Mouse (Mus musculus): ENCODE measurements around the gene Nmur1. TPM values are rescaled to one million over a fixed set of nuclear protein-coding genes. Genes with fewer than 3 reads are reported as not detected.
A peak's percentile ranks its signal among the peaks of the same experiment; 100 is the strongest.
"Not testable (repeated sequence)": the region's sequence is repeated elsewhere in the genome, so short reads cannot be mapped to it uniquely, and the experiment has no call there.

The Nmur1 gene
- total and polyA plus RNA-seq, 2 experiments from 2014 or later, result 0.31 TPM; not detected in 1

DNA sequence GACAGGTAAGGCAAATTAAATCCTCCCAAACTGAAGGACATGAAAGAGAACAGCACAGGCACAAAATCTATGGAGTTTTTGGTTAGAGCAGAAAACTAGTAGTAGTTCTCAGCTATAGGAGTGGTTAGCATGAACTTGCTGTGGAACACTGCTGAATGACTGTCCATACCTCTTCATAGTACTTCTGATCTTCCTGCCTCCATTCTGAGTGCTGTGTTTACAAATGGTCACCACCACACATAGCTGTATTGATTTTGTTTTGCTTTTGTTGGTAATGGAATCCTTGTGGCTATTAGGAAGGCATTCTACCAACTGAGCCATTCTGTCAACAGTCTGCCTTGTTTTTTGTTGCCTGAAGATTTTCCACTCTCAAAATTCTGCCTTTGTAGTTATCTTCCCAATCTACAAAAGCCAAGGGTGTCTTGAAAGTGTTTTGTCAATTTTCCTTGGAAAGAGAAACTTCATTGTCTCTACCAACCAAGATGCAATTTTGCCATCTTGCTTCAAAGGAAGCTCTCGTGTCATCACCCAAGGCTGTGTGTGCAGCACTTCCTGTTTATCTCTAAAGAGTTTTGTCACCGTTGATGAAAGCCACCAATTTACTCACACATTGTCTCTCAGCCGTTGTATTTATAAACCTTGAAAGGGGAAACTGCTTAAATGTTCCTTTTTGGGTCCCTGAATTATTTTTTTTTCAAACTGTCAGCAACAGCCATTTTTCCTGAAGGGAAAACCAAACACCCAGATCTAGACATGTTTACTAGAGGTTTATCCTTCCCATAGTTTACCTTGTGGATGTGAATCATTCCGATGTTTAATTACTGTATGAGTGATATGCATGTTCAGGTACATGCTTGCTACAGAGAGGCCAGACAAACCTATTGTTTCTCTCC lies 81.8 kb downstream of the Nmur1 start:
- TF ChIP-seq EP300 (IDR thresholded peaks at IDR 0.05; ENCODE audit: low read depth), result no peak
- 45% methylated on average over 4 of the region's 4 CpGs for WGBS
- no peak overlapping the region; the same call in 1 of the 2 replicates for H3K27ac ChIP-seq (ENCODE audit: low read depth)

DNA sequence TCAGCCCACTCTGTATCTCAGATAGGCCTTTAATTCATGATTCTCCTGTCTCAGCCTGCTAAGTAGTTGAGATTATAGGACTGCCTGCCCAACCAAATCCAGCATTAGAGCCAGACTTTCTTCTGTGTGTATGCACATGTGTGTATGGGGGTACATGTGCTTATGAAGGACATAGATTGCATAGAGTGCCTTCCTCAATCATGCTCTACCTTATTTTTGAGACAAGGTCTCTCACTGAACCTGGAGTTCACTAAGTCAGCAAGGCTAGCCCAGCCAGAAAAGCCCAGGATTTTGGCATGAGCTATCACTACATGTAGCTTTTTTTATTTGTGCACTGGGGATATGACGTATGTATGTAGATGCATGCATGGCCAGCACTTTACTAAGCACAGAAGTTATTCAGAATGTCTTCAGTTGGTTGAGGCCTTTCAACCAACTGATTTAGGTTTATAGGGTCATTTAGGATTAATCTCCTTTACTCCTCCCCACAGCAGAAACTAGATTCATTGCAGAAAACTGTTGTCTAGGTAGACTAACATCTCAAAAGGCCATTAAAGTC lies 82.9 kb downstream of the Nmur1 start:
- 83% methylated on average over 1 of the region's 1 CpGs for WGBS
- ATAC-seq (ENCODE audit: insufficient read depth, low read depth), result no peak

More for the DNA sequence above, 81.8 kb downstream of the Nmur1 start:
- Histone ChIP-seq H3K4me3 (ENCODE audit: low read depth, low read length) (no peak overlapping the region), H3K4me2 (ENCODE audit: low read depth, low read length) (no peak overlapping the region), H3K36me3 (replicated peaks; ENCODE audit: control insufficient read depth, insufficient read depth, low read length) (peaks cover 19% of the 10 kb centered on the region), H3K4me1 (ENCODE audit: control insufficient read depth, insufficient read depth) (no peaks in the 10 kb centered on the region), H3K9me3 (replicated peaks; ENCODE audit: control insufficient read depth, low read length) (no peaks in the 10 kb centered on the region), H3K9ac (replicated peaks; ENCODE audit: low read depth, low read length) (no peak overlapping the region), H3K27me3 (ENCODE audit: control insufficient read depth, insufficient read depth, low read length) (no peaks in the 10 kb centered on the region)
- ATAC-seq (ENCODE audit: insufficient read depth, low read depth), result no peak
- DNase-seq (ENCODE audit: low spot score), result no peak

DNA sequence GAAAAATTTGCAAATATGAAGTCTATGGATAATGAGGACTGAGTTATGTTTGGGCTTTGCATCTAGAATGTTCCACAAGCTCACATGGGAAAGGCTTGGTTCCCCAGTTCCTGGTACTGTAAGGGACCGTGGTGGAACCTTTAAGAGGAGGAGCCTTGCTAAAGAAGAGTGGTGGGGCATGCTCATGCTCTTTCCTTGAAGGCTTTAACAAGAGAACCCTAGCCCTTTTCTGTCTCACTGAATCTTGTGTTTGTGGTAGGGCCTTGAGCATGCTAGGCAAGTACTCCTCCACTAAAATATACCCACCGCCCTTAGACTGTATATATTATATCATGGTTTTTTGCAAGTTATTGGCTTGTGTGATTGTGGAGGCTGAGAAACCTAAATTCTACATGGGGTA lies 83.7 kb downstream of the Nmur1 start:
- Histone ChIP-seq H3K27me3 (ENCODE audit: control insufficient read depth, insufficient read depth, low read length) (no peaks in the 10 kb centered on the region), H3K36me3 (replicated peaks; ENCODE audit: control insufficient read depth, insufficient read depth, low read length) (peaks cover under 1% of the 10 kb centered on the region; the same call in 1 of the 2 replicates), H3K27ac (ENCODE audit: low read depth) (no peak overlapping the region), H3K9ac (replicated peaks; ENCODE audit: low read depth, low read length) (no peak overlapping the region), H3K4me2 (ENCODE audit: low read depth, low read length) (no peak overlapping the region), H3K4me1 (ENCODE audit: control insufficient read depth, insufficient read depth) (no peaks in the 10 kb centered on the region), H3K9me3 (replicated peaks; ENCODE audit: control insufficient read depth, low read length) (no peaks in the 10 kb centered on the region), H3K4me3 (ENCODE audit: low read depth, low read length) (no peak overlapping the region)
- no peak for TF ChIP-seq EP300 (IDR thresholded peaks at IDR 0.05; ENCODE audit: low read depth)
- no peak for TF ChIP-seq CTCF (IDR thresholded peaks at IDR 0.05; ENCODE audit: low read depth)
- DNase-seq (ENCODE audit: low spot score) (no peak), ATAC-seq (ENCODE audit: insufficient read depth, low read depth) (no peak)
- 89% methylated on average over 2 of the region's 2 CpGs for WGBS

More for the DNA sequence above, 82.9 kb downstream of the Nmur1 start:
- Histone ChIP-seq H3K4me3 (ENCODE audit: low read depth, low read length) (no peak overlapping the region), H3K9me3 (replicated peaks; ENCODE audit: control insufficient read depth, low read length) (no peaks in the 10 kb centered on the region), H3K4me1 (ENCODE audit: control insufficient read depth, insufficient read depth) (no peaks in the 10 kb centered on the region), H3K36me3 (replicated peaks; ENCODE audit: control insufficient read depth, insufficient read depth, low read length) (peaks cover 9% of the 10 kb centered on the region), H3K9ac (replicated peaks; ENCODE audit: low read depth, low read length) (no peak overlapping the region), H3K27ac (ENCODE audit: low read depth) (no peak overlapping the region), H3K4me2 (ENCODE audit: low read depth, low read length) (no peak overlapping the region), H3K27me3 (ENCODE audit: control insufficient read depth, insufficient read depth, low read length) (no peaks in the 10 kb centered on the region)
- DNase-seq (ENCODE audit: low spot score), result no peak
- TF ChIP-seq CTCF (IDR thresholded peaks at IDR 0.05; ENCODE audit: low read depth), result no peak
- TF ChIP-seq EP300 (IDR thresholded peaks at IDR 0.05; ENCODE audit: low read depth), result no peak

DNA sequence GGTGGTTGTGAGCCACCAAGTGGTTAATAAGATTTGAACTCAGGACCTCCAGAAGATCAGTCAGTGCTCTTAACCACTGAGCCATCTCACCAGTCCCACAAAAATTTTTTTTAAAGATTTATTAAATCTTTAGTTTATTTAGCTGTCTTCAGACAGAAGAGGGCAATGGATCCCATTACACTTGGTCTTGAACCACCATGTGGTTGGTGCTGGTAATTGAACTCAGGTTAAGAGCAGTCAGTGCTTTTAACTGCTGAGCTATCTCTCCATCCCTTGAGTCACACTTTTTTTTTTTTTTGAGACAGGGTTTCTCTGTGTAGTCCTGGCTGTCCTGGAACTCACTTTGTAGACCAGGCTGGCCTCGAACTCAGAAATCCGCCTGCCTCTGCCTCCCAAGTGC lies 84.9 kb downstream of the Nmur1 start:
- not testable (repeated sequence) for H3K4me2 ChIP-seq (ENCODE audit: low read depth, low read length); H3K4me1 ChIP-seq (ENCODE audit: control insufficient read depth, insufficient read depth); ATAC-seq (ENCODE audit: insufficient read depth, low read depth); H3K36me3 ChIP-seq (replicated peaks; ENCODE audit: control insufficient read depth, insufficient read depth, low read length); H3K4me3 ChIP-seq (ENCODE audit: low read depth, low read length); H3K27me3 ChIP-seq (ENCODE audit: control insufficient read depth, insufficient read depth, low read length); H3K9ac ChIP-seq (replicated peaks; ENCODE audit: low read depth, low read length); H3K27ac ChIP-seq (ENCODE audit: low read depth); H3K9me3 ChIP-seq (replicated peaks; ENCODE audit: control insufficient read depth, low read length); DNase-seq (ENCODE audit: low spot score)
- 92% methylated on average over 2 of the region's 2 CpGs for WGBS

DNA sequence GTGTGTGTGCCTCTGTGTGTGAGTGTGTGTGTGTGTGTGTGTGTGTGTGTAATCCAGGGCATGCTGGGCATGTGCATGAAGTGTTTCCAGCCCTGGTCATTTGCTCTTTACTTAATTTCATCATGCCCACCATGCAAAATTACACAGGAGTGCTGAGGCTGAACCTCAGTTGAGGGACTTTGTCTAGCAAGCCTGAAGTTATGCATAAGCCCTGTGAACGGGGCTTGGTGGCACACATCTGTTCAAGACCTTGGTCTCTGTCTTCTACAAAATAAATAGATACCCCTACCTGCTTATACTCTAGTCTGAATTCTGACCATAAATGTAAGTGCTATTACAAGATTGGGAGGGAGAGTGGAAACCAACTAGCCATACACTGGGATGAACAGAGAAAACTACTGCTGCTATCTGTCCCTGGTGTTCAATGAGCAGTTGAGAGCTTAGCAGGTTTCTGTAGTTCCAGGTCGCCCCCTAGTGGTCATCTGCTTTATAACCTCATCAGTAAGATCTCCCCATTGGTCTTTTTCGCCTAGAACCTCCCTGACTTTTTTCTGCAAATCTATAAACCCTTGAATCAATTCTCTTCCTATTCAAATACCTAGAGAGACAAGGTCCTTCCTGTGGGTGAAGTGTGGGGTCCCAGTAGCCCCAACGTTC lies 86.7 kb downstream of the Nmur1 start:
- H3K4me2 ChIP-seq (ENCODE audit: low read depth, low read length), result no peak overlapping the region
- 30% methylated on average over 4 of the region's 4 CpGs for WGBS
- no peaks in the 10 kb centered on the region for H3K9me3 ChIP-seq (replicated peaks; ENCODE audit: control insufficient read depth, low read length)
- TF ChIP-seq CTCF (IDR thresholded peaks at IDR 0.05; ENCODE audit: low read depth), result peak; percentile 88
- TF ChIP-seq EP300 (IDR thresholded peaks at IDR 0.05; ENCODE audit: low read depth), result no peak
- H3K27me3 ChIP-seq (ENCODE audit: control insufficient read depth, insufficient read depth, low read length), result no peaks in the 10 kb centered on the region
- no peaks in the 10 kb centered on the region for H3K4me1 ChIP-seq (ENCODE audit: control insufficient read depth, insufficient read depth)
- no peak overlapping the region for H3K27ac ChIP-seq (ENCODE audit: low read depth)
- no peak overlapping the region for H3K9ac ChIP-seq (replicated peaks; ENCODE audit: low read depth, low read length)
- DNase-seq (ENCODE audit: low spot score) (peak; percentile 78), ATAC-seq (ENCODE audit: insufficient read depth, low read depth) (peak; percentile 53)
- H3K4me3 ChIP-seq (ENCODE audit: low read depth, low read length), result no peak overlapping the region
- H3K36me3 ChIP-seq (replicated peaks; ENCODE audit: control insufficient read depth, insufficient read depth, low read length), result no peaks in the 10 kb centered on the region
